Mouse (Mus musculus): ENCODE measurements around the gene 4931440F15Rik. TPM values are rescaled to one million over a fixed set of nuclear protein-coding genes. Genes with fewer than 3 reads are reported as not detected.

4931440F15Rik gene
- polyA plus RNA-seq, 1 experiment from 2014 or later: 0.33 TPM

- no peaks in the 10 kb centered on the region for H3K4me1 ChIP-seq (ENCODE audit: insufficient read depth)
- H3K4me2 ChIP-seq (ENCODE audit: low read depth, low read length): no peak overlapping the region
- H3K27ac ChIP-seq (ENCODE audit: low read depth): no peak overlapping the region
- ATAC-seq (no peak), DNase-seq (no peak)
- no peak overlapping the region for H3K9ac ChIP-seq (replicated peaks)
- no peaks in the 10 kb centered on the region for H3K9me3 ChIP-seq (ENCODE audit: low read length)
- TF ChIP-seq CTCF (IDR thresholded peaks at IDR 0.05; ENCODE audit: low read depth) (no peak), EP300 (IDR thresholded peaks at IDR 0.05; ENCODE audit: low read depth) (no peak)
- H3K4me3 ChIP-seq (ENCODE audit: low read depth, low read length): no peak overlapping the region
- 93% methylated on average over 6 of the region's 6 CpGs for WGBS (ENCODE audit: insufficient replicate concordance)
- no peaks in the 10 kb centered on the region for H3K27me3 ChIP-seq (ENCODE audit: insufficient read depth, low read length)
- H3K36me3 ChIP-seq (replicated peaks; ENCODE audit: insufficient read depth, low read length): no peaks in the 10 kb centered on the region
These were observed 30.4 kb downstream of the 4931440F15Rik start for GRCm38 (mm10) chr11:29795106-29795505.

GRCm38 (mm10) chr11:29794475-29794874 lies 31.0 kb downstream of the 4931440F15Rik start:
- H3K4me1 ChIP-seq (ENCODE audit: insufficient read depth): no peaks in the 10 kb centered on the region
- H3K9me3 ChIP-seq (ENCODE audit: low read length): no peaks in the 10 kb centered on the region
- DNase-seq (no peak), ATAC-seq (no peak)
- H3K4me2 ChIP-seq (ENCODE audit: low read depth, low read length): no peak overlapping the region
- no peak overlapping the region for H3K9ac ChIP-seq (replicated peaks)
- H3K27me3 ChIP-seq (ENCODE audit: insufficient read depth, low read length): no peaks in the 10 kb centered on the region
- no peaks in the 10 kb centered on the region for H3K36me3 ChIP-seq (replicated peaks; ENCODE audit: insufficient read depth, low read length)
- TF ChIP-seq EP300 (IDR thresholded peaks at IDR 0.05; ENCODE audit: low read depth) (no peak), CTCF (IDR thresholded peaks at IDR 0.05; ENCODE audit: low read depth) (no peak)
- 45% methylated on average over 2 of the region's 2 CpGs for WGBS (ENCODE audit: insufficient replicate concordance)
- no peak overlapping the region for H3K27ac ChIP-seq (ENCODE audit: low read depth)
- H3K4me3 ChIP-seq (ENCODE audit: low read depth, low read length): no peak overlapping the region

GRCm38 (mm10) chr11:29790796-29791195 lies 34.7 kb downstream of the 4931440F15Rik start:
- no peak for TF ChIP-seq CTCF (IDR thresholded peaks at IDR 0.05; ENCODE audit: low read depth)
- no peak for TF ChIP-seq EP300 (IDR thresholded peaks at IDR 0.05; ENCODE audit: low read depth)
- Histone ChIP-seq H3K27me3 (ENCODE audit: insufficient read depth, low read length) (no peaks in the 10 kb centered on the region), H3K27ac (ENCODE audit: low read depth) (no peak overlapping the region), H3K4me3 (ENCODE audit: low read depth, low read length) (no peak overlapping the region), H3K9ac (replicated peaks) (no peak overlapping the region), H3K36me3 (replicated peaks; ENCODE audit: insufficient read depth, low read length) (no peaks in the 10 kb centered on the region), H3K9me3 (ENCODE audit: low read length) (no peaks in the 10 kb centered on the region), H3K4me1 (ENCODE audit: insufficient read depth) (peaks cover 8% of the 10 kb centered on the region; the same call in 1 of the 2 replicates), H3K4me2 (ENCODE audit: low read depth, low read length) (no peak overlapping the region)
- DNase-seq (no peak), ATAC-seq (no peak)
- WGBS (ENCODE audit: insufficient replicate concordance): 74% methylated on average over 2 of the region's 2 CpGs

GRCm38 (mm10) chr11:29788921-29789638 lies 36.4 kb downstream of the 4931440F15Rik start:
- WGBS (ENCODE audit: insufficient replicate concordance): 73% methylated on average over 6 of the region's 6 CpGs

GRCm38 (mm10) chr11:29788499-29788898 lies 37.0 kb downstream of the 4931440F15Rik start:
- Histone ChIP-seq H3K9me3 (ENCODE audit: low read length) (no peaks in the 10 kb centered on the region), H3K4me3 (ENCODE audit: low read depth, low read length) (no peak overlapping the region), H3K9ac (replicated peaks) (no peak overlapping the region), H3K36me3 (replicated peaks; ENCODE audit: insufficient read depth, low read length) (no peaks in the 10 kb centered on the region), H3K27me3 (ENCODE audit: insufficient read depth, low read length) (no peaks in the 10 kb centered on the region), H3K4me2 (ENCODE audit: low read depth, low read length) (no peak overlapping the region), H3K27ac (ENCODE audit: low read depth) (no peak overlapping the region), H3K4me1 (ENCODE audit: insufficient read depth) (peaks cover 8% of the 10 kb centered on the region; the same call in 1 of the 2 replicates)
- WGBS (ENCODE audit: insufficient replicate concordance): 39% methylated on average over 1 of the region's 1 CpGs
- TF ChIP-seq EP300 (IDR thresholded peaks at IDR 0.05; ENCODE audit: low read depth) (no peak), CTCF (IDR thresholded peaks at IDR 0.05; ENCODE audit: low read depth) (no peak)
- DNase-seq (no peak), ATAC-seq (no peak)

More at GRCm38 (mm10) chr11:29788921-29789638, 36.4 kb downstream of the 4931440F15Rik start:
- H3K27me3 ChIP-seq (ENCODE audit: insufficient read depth, low read length): no peaks in the 10 kb centered on the region
- no peak for TF ChIP-seq CTCF (IDR thresholded peaks at IDR 0.05; ENCODE audit: low read depth)
- TF ChIP-seq EP300 (IDR thresholded peaks at IDR 0.05; ENCODE audit: low read depth): no peak
- no peaks in the 10 kb centered on the region for H3K36me3 ChIP-seq (replicated peaks; ENCODE audit: insufficient read depth, low read length)
- DNase-seq (no peak), ATAC-seq (no peak)
- no peaks in the 10 kb centered on the region for H3K9me3 ChIP-seq (ENCODE audit: low read length)
- no peak overlapping the region for H3K27ac ChIP-seq (ENCODE audit: low read depth)
- H3K4me3 ChIP-seq (ENCODE audit: low read depth, low read length): no peak overlapping the region
- peaks cover 8% of the 10 kb centered on the region; the same call in 1 of the 2 replicates for H3K4me1 ChIP-seq (ENCODE audit: insufficient read depth)
- H3K4me2 ChIP-seq (ENCODE audit: low read depth, low read length): no peak overlapping the region
- H3K9ac ChIP-seq (replicated peaks): no peak overlapping the region

GRCm38 (mm10) chr11:29787473-29787872 lies 38.0 kb downstream of the 4931440F15Rik start:
- 0 out of 2 replicates have a peak overlapping the region, but pooled peaks have one; percentile 61 for H3K27ac ChIP-seq (ENCODE audit: low read depth)

More at GRCm38 (mm10) chr11:29787473-29787872, 38.0 kb downstream of the 4931440F15Rik start:
- ATAC-seq (peak; percentile 43), DNase-seq (no peak)
- 17% methylated on average over 5 of the region's 5 CpGs for WGBS (ENCODE audit: insufficient replicate concordance)
- Histone ChIP-seq H3K36me3 (replicated peaks; ENCODE audit: insufficient read depth, low read length) (no peaks in the 10 kb centered on the region), H3K9ac (replicated peaks) (no peak overlapping the region), H3K4me2 (ENCODE audit: low read depth, low read length) (peak overlapping the region; percentile 24), H3K4me3 (ENCODE audit: low read depth, low read length) (no peak overlapping the region), H3K4me1 (ENCODE audit: insufficient read depth) (peaks cover 8% of the 10 kb centered on the region; the same call in 1 of the 2 replicates), H3K27me3 (ENCODE audit: insufficient read depth, low read length) (no peaks in the 10 kb centered on the region), H3K9me3 (ENCODE audit: low read length) (no peaks in the 10 kb centered on the region)
- TF ChIP-seq EP300 (IDR thresholded peaks at IDR 0.05; ENCODE audit: low read depth) (no peak), CTCF (IDR thresholded peaks at IDR 0.05; ENCODE audit: low read depth) (no peak)
